Mouse (Mus musculus): ENCODE results near the gene Rere.
A peak's percentile ranks its signal among the peaks of the same experiment; 100 is the strongest.

The Rere gene

GRCm38 (mm10) chr4:150606449-150607161, 325.2 kb downstream of the Rere start:
- DNase-seq (ENCODE audit: low spot score in 2 of 2): no peak

- DNase-seq (ENCODE audit: low spot score in 2 of 2): no peak
These were observed 327.2 kb downstream of the Rere start for GRCm38 (mm10) chr4:150608670-150609069.

GRCm38 (mm10) chr4:150613715-150614114, 332.3 kb downstream of the Rere start:
- no peak for DNase-seq (ENCODE audit: low spot score in 2 of 2)

- no peak for DNase-seq (ENCODE audit: low spot score in 2 of 2)
These were observed 334.0 kb downstream of the Rere start for GRCm38 (mm10) chr4:150615251-150616028.

- no peak for DNase-seq (ENCODE audit: low spot score in 2 of 2)
These were observed 334.6 kb downstream of the Rere start for GRCm38 (mm10) chr4:150616029-150616420.

GRCm38 (mm10) chr4:150616841-150617240, 335.4 kb downstream of the Rere start:
- no peak for DNase-seq (ENCODE audit: low spot score in 2 of 2)

- no peak for DNase-seq (ENCODE audit: low spot score in 2 of 2)
These were observed 337.6 kb downstream of the Rere start for GRCm38 (mm10) chr4:150619011-150619410.

GRCm38 (mm10) chr4:150622641-150623040, 341.2 kb downstream of the Rere start:
- DNase-seq (ENCODE audit: low spot score in 2 of 2): no peak

GRCm38 (mm10) chr4:150624214-150624823, 342.9 kb downstream of the Rere start:
- DNase-seq (ENCODE audit: low spot score in 2 of 2): no peak

- DNase-seq (ENCODE audit: low spot score in 2 of 2): no peak
These were observed 343.5 kb downstream of the Rere start for GRCm38 (mm10) chr4:150624933-150625332.

- peak; percentile 55 to 63 for DNase-seq (ENCODE audit: low spot score in 2 of 2)
These were observed 344.0 kb downstream of the Rere start for GRCm38 (mm10) chr4:150625425-150625824.

GRCm38 (mm10) chr4:150625951-150626732, 344.7 kb downstream of the Rere start:
- DNase-seq (ENCODE audit: low spot score in 2 of 2): peak; percentile 43 to 76

GRCm38 (mm10) chr4:150629266-150629665, 347.8 kb downstream of the Rere start:
- DNase-seq (ENCODE audit: low spot score in 2 of 2): no peak

GRCm38 (mm10) chr4:150635568-150635967, 354.1 kb downstream of the Rere start:
- DNase-seq (ENCODE audit: low spot score in 2 of 2): no peak

- DNase-seq (ENCODE audit: low spot score in 2 of 2): no peak
These were observed 355.2 kb downstream of the Rere start for GRCm38 (mm10) chr4:150636635-150637034.

- DNase-seq (ENCODE audit: low spot score in 2 of 2): no peak
These were observed 362.9 kb downstream of the Rere start for GRCm38 (mm10) chr4:150644299-150644698.

GRCm38 (mm10) chr4:150649327-150649726, 367.9 kb downstream of the Rere start:
- DNase-seq (ENCODE audit: low spot score in 2 of 2): no peak

GRCm38 (mm10) chr4:150651390-150652277, 370.2 kb downstream of the Rere start, which contains the start of gene Slc45a1:
Gene Slc45a1, minus strand, starts transcription at chr4:150652174.
- DNase-seq (ENCODE audit: low spot score in 2 of 2): no peak

- no peak for DNase-seq (ENCODE audit: low spot score in 2 of 2)
These were observed 371.7 kb downstream of the Rere start for GRCm38 (mm10) chr4:150653072-150653599.

GRCm38 (mm10) chr4:150655989-150656388, 374.5 kb downstream of the Rere start:
- DNase-seq (ENCODE audit: low spot score in 2 of 2): peak; percentile 64 to 80
